Mouse (Mus musculus) bone marrow, adult 2 months (tissue): Measurements from ENCODE around the gene Vps13d. TPM values are rescaled to one million over a fixed set of nuclear protein-coding genes. Genes with fewer than 3 reads are reported as not detected.

Experiments used
- H3K27ac ChIP-seq: fragments of 200-500 bp; 2 replicates; pipeline ENCODE4 v1.5.1; 2012; ENCODE audit warnings: low read depth, mild to moderate bottlenecking, control low read depth, inconsistent platforms, low read length; ENCODE audit not compliant: control insufficient read depth, poor library complexity, insufficient read depth
- H3K4me1 ChIP-seq: fragments of 200-500 bp; 2 replicates; pipeline ENCODE4 v1.6.1; 2011; ENCODE audit warnings: low read length; ENCODE audit not compliant: control insufficient read depth, insufficient read depth
- H3K4me3 ChIP-seq: fragments of 200-500 bp; replicated peaks from 2 replicates; pipeline ENCODE3; 2011; ENCODE audit warnings: mild to moderate bottlenecking, low read depth, low read length, control low read depth; ENCODE audit not compliant: control insufficient read depth
- CTCF ChIP-seq: fragments of 200-500 bp; IDR thresholded peaks from 2 replicates; pipeline ENCODE4 v1.5.1; 2011; ENCODE audit warnings: low read length, control low read depth; ENCODE audit not compliant: control insufficient read depth, insufficient read depth
- POLR2A ChIP-seq: fragments of 200-500 bp; IDR thresholded peaks from 2 replicates; pipeline ENCODE4 v1.6.1; 2011; ENCODE audit warnings: low read depth, mild to moderate bottlenecking, control low read depth, low read length, borderline replicate concordance; ENCODE audit not compliant: control insufficient read depth
- WGBS: fragments of 180-500 bp; shearing (Covaris S2); methylation state at CpG from one replicate; pipeline ENCODE4 v1.1.7; 2018; 5-methylcytosine and 5-hydroxymethylcytosine counted together
- polyA plus RNA-seq: library from polyadenylated mRNA; stranded (reverse); fragments of >200 nt; gene quantifications from 2 replicates; pipeline ENCODE4 v1.2.4, GENCODE M21; 2011; ENCODE audit warnings: low replicate concordance; ENCODE audit not compliant: missing spikeins, insufficient read depth, insufficient read length

Vps13d gene
- 18.2 and 35.3 TPM in 2 replicates for polyA plus RNA-seq

DNA sequence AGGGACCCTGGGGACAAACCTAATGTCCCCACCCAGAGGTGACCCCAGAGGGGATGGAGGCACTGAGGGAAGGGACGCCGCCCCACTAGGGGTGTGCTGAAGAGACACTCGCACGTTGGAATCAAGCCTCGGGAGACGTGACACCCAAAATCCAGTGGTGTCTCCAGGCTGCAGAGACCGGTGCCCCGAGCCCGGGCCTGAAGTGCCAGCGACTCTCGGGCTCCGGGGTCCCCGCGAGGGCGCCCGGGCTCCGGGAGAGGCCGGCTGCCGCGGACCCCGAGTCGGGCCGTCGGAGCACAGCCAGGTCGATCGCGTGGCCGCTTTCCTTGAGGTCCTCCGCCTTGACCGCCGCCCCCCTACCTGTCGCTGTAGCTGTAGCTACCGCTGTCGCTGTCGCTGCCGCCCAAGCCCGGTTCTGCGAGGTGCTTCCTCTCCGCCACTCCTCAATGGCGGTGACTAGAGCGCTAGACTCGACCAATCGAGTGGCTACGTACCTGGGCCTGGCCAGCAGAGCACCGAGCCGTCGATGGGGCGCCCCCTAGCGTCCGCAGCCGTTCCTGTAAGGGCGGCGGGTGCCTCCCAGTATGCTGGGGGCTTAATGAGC lies at the start of gene Vps13d:
Gene Vps13d, minus strand, starts transcription at position 447 of the 604 bp plus-strand sequence.
- WGBS, result under 1% methylated on average over 53 of the region's 53 CpGs
- Histone ChIP-seq H3K4me3 (peak within 1 kb of the TSS; percentile 96), H3K27ac (peak within 1 kb of the TSS; percentile 76), H3K4me1 (peaks cover 3% of the 10 kb centered on the region; the same call in 1 of the 2 replicates)
- TF ChIP-seq CTCF, result peak; percentile 95
- TF ChIP-seq POLR2A, result peak; percentile 97

DNA sequence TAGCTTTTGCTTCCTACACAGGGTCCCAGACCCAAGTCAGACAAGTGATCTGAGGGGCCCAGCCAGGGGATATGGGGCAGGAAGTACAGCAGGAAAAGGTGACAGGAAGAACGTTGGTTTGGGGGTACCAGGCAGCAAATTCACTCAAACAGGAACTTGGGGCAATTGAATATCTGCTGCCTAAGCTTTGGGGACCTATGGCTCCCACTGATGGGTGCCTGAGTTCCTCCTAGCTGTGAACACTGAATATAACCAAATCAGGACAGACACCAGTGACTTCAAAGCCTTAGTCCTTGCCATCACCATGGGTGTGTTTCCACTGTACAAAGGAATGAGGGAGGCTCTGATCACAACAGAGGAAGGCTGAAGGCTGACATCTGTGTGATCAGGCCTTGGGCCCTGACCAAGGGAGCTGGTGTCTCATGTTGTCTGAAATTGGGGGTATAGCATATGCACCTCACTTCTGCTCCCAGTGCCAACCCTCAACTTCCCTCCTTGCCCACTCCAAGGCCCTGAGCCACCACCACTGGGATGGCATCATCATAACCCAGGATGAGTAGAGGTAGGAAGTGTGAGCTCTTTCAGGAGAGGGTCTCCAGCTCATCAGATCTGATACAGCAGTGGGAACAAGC lies 48.0 kb upstream of the Vps13d start:
- H3K4me1 ChIP-seq, result peaks cover 17% of the 10 kb centered on the region
- no peak overlapping the region for H3K4me3 ChIP-seq
- 10% methylated on average over 1 of the region's 1 CpGs for WGBS
- peak overlapping the region; percentile 2; the same call in 1 of the 2 replicates for H3K27ac ChIP-seq
- no peak for TF ChIP-seq POLR2A
- no peak for TF ChIP-seq CTCF

DNA sequence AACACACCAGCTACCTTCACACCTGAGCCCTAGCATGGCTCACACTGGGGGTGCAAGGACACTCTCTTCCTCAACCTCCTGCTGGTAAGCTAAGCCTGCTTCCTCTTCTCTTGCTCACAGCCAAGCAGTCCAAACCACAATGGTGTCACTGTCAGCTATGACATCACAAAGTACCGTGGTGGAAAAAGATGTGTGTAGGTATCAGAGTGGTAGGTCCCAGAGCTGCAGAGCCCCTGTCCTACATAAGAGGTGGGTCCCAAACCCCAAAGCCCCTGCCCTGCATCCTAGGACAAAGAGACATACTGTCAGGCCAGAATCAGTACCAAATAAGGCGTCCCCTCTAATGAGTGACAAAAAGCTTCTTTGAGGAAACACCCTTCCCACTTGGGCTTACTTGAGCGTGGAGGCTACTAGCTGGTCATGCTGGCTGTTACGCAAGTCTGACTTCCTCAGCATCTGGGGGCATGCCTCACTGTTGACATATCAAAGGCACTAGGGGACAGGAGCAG lies 46.0 kb upstream of the Vps13d start:
- 6% methylated on average over 4 of the region's 4 CpGs for WGBS
- no peak overlapping the region for H3K4me3 ChIP-seq
- peak overlapping the region; percentile 91 for H3K27ac ChIP-seq
- peaks cover 18% of the 10 kb centered on the region for H3K4me1 ChIP-seq
- peak; percentile 14; the same call in 1 of the 2 replicates for TF ChIP-seq CTCF
- no peak for TF ChIP-seq POLR2A

DNA sequence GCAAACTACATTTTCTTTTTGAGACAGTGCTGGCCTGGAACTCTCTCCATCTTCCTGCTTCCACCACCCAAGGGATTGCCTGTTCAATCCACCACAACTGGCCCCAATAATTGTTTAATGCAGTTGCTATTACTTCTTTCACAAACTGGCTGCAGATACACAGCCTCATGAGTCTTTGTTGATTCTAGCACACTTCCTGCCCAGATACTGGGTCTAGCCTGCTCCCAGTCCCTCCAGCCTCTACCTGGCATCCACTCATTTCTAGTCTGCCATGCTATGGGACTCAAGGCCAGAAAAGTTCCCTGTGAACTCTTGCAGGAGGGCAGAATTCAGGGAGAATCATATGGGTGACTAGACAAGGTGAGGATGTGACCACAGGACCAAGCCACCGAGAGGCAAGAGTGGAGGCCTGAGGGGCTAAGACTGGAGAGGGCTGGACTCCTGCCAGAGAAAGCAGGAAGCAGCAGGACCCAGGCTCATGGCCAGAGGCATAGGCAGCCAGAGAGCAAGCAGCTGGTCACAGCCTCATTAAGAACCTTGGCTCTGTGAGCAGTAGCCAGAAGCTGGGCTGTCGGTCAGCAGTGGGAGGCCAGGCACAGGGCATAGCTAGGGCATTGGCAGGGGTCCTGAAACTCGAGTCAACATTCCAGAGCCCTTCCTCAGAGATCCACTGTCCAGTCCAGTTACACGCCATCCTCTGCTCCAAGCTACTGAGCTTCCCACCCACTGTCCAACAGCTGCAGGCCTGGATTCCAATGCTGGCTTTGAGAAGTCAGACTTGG lies 44.4 kb upstream of the Vps13d start:
- no peak overlapping the region for H3K4me3 ChIP-seq
- TF ChIP-seq POLR2A (peak; percentile 38; the same call in 1 of the 2 replicates), CTCF (no peak)
- 34% methylated on average over 4 of the region's 4 CpGs for WGBS
- peak overlapping the region; percentile 91 for H3K27ac ChIP-seq
- peaks cover 16% of the 10 kb centered on the region for H3K4me1 ChIP-seq

DNA sequence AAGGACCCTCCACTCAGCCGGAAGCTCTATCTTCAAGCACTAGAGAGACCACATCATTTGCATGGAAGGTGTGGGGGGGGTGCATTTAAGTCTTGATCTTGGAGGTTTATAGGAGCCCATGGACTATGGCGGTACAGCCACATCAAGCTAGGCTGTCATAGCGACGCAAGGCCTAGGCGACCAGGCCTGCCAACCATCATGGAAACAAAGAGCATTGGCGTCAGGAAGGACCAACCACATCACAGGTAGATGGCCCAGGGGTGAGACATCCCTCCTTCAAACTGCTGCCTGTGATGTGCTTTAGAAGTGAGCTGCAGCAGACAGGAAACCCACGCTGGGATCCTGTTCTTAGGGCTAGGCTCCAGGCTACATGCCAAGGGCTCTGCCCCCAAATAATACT lies 41.2 kb upstream of the Vps13d start:
- TF ChIP-seq CTCF, result no peak
- 56% methylated on average over 7 of the region's 7 CpGs for WGBS
- Histone ChIP-seq H3K4me1 (peaks cover 15% of the 10 kb centered on the region), H3K27ac (no peak overlapping the region), H3K4me3 (no peak overlapping the region)

DNA sequence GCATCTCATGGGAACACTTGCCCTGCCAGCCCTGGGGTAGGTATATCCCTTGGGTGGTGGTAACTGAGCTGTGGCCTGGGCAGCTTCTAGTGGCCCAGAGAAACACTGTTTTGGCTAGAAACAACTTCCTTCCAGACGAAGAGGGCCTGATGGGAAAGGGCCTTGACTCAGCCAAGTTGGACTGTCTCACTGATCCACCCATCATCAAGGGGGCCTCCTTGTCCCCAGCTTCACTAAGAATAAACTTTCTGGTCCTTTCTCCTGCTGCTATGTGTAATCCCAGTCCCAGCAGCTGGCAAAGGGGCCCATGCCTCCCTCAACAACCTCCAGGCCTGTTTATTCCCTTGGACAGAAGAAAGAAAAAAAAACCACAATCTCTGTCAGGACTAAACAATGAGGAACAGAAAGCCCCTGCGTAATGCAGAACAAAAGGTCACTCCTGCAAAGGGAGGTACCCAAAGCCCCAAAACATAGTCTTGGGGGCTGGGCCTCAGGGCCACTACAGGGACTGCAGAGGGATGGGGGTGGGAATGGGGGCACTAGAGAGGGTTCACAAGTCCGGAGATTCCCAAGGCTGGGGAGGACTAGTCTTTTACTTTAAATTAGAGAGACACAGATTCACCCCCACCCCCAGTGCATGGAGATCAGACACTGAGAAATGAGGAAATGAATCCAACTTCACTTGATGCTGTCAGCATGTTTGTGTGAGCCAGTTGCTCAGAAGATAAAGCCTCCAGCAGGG lies 38.9 kb upstream of the Vps13d start:
- H3K4me1 ChIP-seq, result peaks cover 9% of the 10 kb centered on the region
- no peak overlapping the region for H3K4me3 ChIP-seq
- peak overlapping the region; percentile 84 for H3K27ac ChIP-seq
- no peak for TF ChIP-seq CTCF
- TF ChIP-seq POLR2A, result no peak
- 19% methylated on average over 3 of the region's 3 CpGs for WGBS

DNA sequence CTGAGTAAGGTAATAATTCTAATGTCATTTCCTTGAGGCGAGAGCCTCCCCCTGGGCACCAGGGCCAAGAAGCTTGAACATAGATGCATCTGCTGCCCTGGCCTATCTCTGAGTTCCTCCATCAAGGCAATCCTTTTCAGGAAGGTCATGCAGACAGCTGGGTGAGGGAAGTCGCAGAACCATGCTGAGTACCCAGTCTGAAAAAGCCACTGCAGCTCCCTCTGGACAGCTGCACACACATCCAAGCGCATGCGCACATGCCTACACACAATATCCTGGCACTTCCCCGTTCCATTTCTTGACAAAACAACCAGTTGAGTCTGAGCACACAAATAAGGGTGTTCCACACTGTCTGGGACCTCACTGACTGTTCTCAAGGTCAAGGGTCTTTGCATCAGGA lies 36.9 kb upstream of the Vps13d start:
- 71% methylated on average over 5 of the region's 5 CpGs for WGBS
- Histone ChIP-seq H3K4me3 (no peak overlapping the region), H3K27ac (no peak overlapping the region), H3K4me1 (peaks cover 9% of the 10 kb centered on the region)
- TF ChIP-seq POLR2A, result no peak
- no peak for TF ChIP-seq CTCF
